Mouse (Mus musculus): Measurements from ENCODE around the gene N4bp2.

DNA sequence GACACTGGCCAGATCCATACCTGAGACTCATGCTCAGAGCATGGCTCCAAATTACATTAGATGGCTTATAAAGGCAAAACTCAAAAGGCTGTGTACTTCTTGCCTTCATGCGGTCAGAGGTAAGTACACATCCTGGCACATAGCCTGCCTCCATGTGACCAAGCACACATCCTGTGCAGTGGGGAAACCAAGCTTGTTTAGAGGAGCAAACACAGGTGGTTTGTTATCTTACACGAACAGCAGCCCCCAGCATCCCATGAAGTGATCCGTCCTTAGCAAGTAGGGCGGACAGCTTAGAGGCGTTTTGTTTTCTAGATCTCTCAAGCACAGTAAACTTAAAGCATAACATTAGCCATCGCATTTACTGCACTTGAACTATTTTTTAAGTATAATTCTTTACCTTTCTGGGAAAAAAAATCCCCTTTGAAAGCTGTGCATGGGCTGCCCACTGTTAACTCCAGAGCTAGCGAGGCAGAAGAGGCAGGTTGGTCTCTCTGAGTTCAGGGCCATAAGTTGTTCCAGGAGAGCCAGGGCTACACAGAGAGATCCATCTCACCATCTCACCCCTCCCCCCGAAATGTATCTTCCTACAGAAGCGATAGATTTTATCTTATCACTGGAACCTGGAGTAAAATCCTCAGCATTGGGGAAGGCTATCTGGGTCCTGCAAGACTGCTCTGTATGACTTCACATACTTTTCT lies 32.1 kb downstream of the N4bp2 start:
- no peak for TF ChIP-seq GATA1 (IDR thresholded peaks at IDR 0.05; ENCODE audit: borderline replicate concordance, low read length)
- no peak for TF ChIP-seq FLI1 (IDR thresholded peaks at IDR 0.05; ENCODE audit: low read length)

All from megakaryocyte, embryonic 14.5 days (primary cell).